Mouse (Mus musculus) CD8-positive naive resting alpha-beta T cell, adult 2 months (primary cell): ENCODE data around the gene Jund.

ENCODE experiments used
- DNase-seq, 2 experiments: peaks; one replicate each; pipeline ENCODE4 v3.0.0; 2022; ENCODE audit warnings: low read depth in 2 of 2, low spot score in 2 of 2

Jund gene

DNA sequence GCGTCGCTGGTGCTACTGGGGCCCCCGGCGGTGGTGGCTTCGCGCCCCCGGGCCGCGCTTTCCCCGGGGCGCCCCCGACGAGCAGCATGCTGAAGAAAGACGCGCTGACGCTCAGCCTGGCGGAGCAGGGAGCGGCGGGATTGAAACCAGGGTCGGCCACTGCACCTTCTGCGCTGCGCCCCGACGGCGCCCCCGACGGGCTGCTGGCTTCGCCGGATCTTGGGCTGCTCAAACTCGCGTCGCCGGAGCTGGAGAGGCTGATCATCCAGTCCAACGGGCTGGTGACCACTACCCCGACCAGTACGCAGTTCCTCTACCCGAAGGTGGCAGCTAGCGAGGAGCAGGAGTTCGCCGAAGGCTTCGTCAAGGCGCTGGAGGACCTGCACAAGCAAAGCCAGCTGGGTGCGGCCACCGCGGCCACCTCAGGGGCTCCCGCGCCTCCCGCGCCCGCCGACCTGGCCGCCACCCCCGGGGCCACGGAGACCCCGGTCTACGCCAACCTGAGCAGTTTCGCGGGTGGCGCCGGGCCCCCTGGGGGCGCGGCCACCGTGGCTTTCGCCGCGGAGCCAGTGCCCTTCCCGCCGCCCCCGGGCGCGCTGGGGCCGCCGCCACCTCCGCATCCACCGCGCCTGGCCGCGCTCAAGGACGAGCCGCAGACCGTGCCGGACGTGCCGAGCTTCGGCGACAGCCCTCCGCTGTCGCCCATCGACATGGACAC lies 526 bp downstream of the Jund start:
- DNase-seq = no peak

- peak; percentile 71 to 73 for DNase-seq
Observed at GRCm38 (mm10) chr8:70699834-70700554, 1.2 kb downstream of the Jund start.

GRCm38 (mm10) chr8:70700555-70700922 lies 1.8 kb downstream of the Jund start:
- DNase-seq = peak; percentile 72 to 80

DNA sequence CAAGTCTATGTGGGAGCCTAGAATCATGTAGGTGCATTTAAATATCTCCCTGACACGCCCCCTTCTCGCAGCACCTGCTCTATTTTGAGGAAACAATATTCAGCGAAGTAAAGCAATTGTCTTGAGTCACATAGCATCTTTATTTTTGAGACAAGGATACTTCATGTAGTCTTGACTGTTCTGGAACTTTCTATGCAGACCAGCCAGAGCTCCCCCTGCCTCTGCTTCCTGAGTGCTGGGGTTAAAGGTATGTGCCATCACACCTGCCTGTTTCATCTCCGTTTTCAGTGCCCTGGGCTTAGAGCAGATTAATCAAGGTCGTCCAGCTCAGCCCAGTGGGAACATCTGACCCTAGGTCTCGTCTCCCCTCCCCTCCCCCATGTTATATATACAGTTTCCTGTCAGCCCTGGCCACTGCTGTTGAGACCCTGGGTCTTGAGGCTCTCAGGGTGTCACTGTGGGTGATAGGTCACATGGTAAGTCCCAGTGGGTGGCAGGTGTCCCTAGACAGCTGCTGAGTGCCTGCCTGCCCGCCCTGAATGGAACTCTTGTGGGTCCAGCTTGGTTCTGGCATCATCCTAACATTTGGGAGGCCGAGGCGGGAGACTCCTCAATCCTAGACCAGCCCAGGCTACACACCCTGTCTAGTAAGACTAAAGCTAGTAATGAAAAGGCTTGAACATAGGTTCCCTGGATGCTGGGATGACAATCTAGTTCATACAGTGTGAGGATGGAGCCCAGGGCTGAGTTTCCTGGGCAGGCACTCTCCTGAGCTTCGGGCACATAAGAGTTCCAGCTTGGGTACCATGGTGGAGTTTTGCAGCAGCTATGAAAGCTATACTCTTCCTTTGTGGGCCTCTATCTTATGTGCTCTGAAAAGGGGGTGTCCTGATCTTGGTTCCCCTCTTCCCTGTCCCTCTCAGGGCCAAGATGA lies 2.6 kb downstream of the Jund start:
- peak in 1 of 2 experiments; percentile 33 for DNase-seq

DNA sequence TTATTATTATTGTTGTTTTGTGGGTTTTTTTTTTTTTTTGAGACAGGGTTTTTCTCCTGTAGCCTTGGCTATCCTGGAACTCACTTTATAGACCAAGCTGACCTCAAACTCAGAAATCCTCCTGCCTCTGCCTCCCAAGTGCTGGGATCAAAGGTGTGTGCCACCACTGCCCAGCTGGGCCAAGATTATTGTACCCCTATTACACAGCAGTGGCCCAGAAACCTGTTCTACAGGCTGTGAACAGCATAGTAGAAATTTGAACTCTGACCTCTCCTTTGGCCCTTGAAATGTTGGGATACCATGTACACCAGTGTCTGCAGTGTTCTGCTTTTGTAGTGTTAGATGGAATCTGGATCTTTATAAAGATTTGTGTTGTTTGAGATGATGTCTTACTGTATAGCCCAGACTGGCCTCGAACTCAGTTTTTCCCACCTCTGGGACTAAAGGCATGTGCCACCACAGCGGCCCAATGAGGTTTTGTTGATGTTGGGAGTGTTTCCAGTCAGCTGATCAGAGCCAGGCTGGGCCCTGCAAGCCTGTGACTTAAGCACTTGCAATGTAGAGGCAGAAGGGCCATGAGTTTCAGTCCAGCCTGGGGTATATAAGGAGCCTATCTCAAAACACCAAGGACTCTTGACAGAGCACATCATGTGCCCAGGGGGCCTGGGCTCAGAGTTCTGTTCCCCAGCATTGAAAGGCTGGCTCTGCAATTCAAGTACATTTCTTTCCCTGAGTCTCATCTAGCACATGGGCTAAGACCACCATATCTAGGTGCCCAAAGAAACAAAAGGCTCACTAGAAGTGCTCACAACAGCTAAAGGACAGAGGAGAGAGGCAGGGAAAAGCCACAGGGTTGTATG lies 3.5 kb downstream of the Jund start:
- DNase-seq = no peak

DNA sequence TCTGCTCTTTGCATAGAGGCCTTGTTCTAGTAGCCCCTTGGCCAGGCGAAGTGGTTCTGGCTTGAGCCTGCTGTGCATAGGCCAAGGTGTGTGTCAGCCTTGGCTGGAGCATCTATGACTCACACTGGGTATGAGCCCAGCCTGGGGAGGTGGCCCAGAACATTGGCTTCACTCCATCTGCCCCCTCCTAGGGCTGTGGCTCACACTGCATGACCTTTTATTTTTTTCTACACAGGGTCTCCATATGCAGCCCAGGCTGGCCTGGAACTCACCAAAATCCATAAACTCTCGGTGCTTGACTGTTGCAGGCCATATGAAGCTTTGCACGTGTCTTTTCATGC lies 4.1 kb downstream of the Jund start:
- DNase-seq = no peak

DNA sequence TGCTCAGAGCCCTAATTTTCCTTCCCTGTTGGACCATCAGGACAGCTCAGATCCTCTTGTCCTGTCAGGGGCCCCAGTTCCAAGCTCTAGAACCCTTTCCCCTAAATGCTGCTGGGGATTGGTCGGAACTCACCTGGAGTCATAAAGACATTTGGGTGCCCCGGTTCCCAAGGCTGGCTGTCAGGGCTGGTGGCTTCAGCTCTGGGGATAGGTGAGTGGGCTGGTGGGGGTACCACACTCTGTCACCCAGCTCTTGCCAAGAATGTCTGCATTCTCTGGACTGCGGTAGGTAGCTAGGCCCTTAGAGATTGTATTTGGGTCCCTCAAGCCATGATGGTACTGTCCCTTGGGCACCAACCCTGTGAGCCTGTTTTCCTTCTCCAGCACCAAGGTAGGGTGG lies 4.5 kb downstream of the Jund start, which contains the start of gene Iqcn:
Iqcn (plus strand) TSS at position 171 of the 400 bp plus-strand sequence.
- no peak for DNase-seq

GRCm38 (mm10) chr8:70708281-70708680 lies 9.5 kb downstream of the Jund start:
- no peak for DNase-seq

GRCm38 (mm10) chr8:70709794-70710193 lies 11.0 kb downstream of the Jund start:
- DNase-seq = no peak

DNA sequence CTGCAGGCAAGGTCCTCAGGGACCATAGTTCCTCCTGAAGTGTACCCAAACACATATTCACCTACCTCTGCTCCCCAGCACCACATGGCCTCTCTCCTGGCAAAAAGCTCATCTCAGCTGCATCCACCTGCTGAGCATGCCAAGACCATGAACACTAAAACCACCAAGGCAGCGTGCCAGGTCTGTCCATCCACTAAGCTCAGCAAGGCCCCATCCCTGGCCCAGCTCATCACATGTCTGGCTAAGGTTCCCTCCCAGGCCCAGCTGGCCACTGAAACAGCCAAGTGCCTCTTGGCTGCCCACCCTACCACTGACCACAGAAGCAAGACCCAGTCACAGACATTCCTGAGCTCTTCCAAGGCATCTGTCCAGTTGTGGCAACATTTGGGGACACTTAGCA lies 11.5 kb downstream of the Jund start:
- DNase-seq = no peak

GRCm38 (mm10) chr8:70711041-70711440 lies 12.3 kb downstream of the Jund start:
- DNase-seq = no peak

DNA sequence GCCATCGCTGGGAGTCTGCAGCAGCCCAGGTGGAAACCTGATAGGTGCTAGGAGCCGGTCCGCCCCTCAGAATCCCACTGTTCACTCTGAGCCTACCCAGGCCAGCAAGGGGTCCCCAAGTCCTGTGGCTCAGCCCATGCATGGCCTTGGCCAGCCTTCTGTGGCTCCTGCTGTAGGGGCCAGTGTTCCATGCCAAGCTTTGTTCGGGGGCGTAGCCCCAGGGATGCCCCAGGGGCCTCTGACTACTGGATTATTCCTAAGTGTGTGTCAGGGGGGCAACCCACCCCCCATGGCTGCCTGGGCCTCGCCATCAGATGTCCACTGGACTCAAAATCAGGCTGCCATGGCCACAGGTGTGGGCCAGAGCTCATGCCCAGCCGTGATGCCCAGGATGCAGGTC lies 15.2 kb downstream of the Jund start:
- DNase-seq = no peak

DNA sequence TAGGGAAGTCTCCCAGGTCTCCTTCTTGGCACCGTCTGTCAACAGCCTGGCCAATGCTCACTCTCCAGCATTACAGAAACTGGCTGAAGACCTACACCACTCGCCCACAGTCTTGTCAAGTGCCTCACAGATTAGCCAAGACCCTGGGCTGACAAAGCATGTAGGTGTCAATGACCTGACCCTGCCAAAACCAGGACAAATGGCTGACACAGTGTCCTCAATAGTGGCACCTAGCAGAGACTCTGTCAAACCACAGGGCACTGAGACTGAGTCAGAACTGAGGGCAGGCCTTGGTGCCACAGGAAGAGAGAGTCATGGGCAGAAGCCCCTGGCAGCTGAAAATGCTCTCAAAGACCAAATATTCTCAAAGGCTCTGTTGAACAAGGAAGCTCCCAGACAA lies 16.3 kb downstream of the Jund start:
- no peak for DNase-seq

- DNase-seq = no peak
Observed at GRCm38 (mm10) chr8:70716521-70717400, 18.0 kb downstream of the Jund start.

GRCm38 (mm10) chr8:70718297-70718696 lies 19.5 kb downstream of the Jund start, which contains the start of gene Gm3336:
Gene Gm3336, plus strand, starts transcription at chr8:70718543.
- peak; percentile 69 to 75 for DNase-seq

- DNase-seq = no peak
Observed at GRCm38 (mm10) chr8:70719796-70720270, 21.1 kb downstream of the Jund start.

- DNase-seq = peak; percentile 79 to 87
Observed at GRCm38 (mm10) chr8:70720739-70721138, 22.0 kb downstream of the Jund start.

DNA sequence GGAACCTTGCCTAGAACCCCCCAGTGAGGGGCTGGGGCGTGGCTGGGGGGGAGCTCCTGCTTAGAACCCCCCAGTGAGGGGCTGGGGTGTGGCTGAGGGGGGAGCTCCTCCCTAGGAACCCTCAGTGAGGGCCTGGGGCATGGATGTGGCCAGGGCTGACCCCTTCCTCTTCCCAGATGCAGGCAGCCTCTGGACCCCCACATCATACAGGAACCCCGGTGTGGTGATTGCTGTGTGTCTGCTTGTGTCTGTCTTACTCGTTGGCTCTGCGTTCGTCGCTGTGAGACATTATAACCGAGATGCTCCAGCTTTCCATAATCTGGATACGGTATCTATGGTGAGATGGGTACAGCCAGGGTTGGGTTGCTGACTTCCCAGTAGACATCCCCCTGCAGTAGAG lies 22.9 kb downstream of the Jund start:
- no peak for DNase-seq

GRCm38 (mm10) chr8:70723486-70724210 lies 24.9 kb downstream of the Jund start, which contains the start of gene Pde4c:
Gene Pde4c, plus strand, starts transcription at chr8:70723720.
- no peak for DNase-seq
